Mouse (Mus musculus) heart, embryonic 10.5 days (tissue): ENCODE measurements at regions not wholly inside any gene's neighbourhood (a gene's known extent, or its start where the extent isn't known, plus 50 kb on each side); places are given as distances from the start of the nearest gene placed in this dataset.
A peak's percentile ranks its signal among the peaks of the same experiment; 100 is the strongest.

Experiments
- DNase-seq: peaks from one replicate; pipeline ENCODE4 v3.0.0-alpha.2; 2017; ENCODE audit warnings: low spot score
- H3K27ac ChIP-seq: fragments of 300-500 bp; sonication (generic); 2 replicates; pipeline ENCODE4 v1.5.1; 2016; ENCODE audit warnings: mild to moderate bottlenecking
- H3K27me3 ChIP-seq: fragments of 300-500 bp; sonication (generic); 2 replicates; pipeline ENCODE4 v1.6.1; 2016; ENCODE audit warnings: mild to moderate bottlenecking; ENCODE audit not compliant: poor library complexity, insufficient read depth, severe bottlenecking
- H3K36me3 ChIP-seq: fragments of 300-500 bp; sonication (generic); 2 replicates; pipeline ENCODE4 v1.6.1; 2016; ENCODE audit warnings: mild to moderate bottlenecking, moderate library complexity
- H3K4me1 ChIP-seq: fragments of 300-500 bp; sonication (generic); 2 replicates; pipeline ENCODE4 v1.6.1; 2016; ENCODE audit warnings: mild to moderate bottlenecking
- H3K4me3 ChIP-seq: fragments of 300-500 bp; sonication (generic); 2 replicates; pipeline ENCODE4 v1.5.1; 2016; ENCODE audit warnings: mild to moderate bottlenecking, moderate library complexity
- H3K9me3 ChIP-seq: fragments of 300-500 bp; sonication (generic); 2 replicates; pipeline ENCODE4 v1.6.1; 2016; ENCODE audit warnings: mild to moderate bottlenecking, moderate library complexity
- WGBS: fragments of 180-500 bp; shearing (Covaris S2); methylation state at CpG from one replicate; pipeline ENCODE4 v1.1.7; 2016; 5-methylcytosine and 5-hydroxymethylcytosine counted together

DNA sequence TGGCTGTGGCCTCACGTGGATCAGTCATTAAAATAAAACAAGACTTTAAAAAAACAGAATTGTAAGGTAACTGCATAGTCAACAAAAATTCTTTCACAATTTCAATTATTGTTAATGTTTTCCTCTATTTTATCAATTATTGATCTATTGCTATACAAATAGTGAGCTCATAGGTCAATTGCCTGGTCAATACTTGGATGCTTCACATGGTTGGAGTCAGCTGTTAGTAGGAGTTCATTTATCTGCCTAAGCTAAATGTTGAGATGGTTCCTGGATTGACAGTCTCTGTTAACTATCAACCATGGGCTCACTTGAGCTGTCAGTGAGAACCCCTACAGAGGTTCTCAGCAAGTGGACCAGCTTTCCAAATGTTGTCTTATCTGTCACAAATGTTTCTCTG, 955.7 kb downstream of the Fam19a2 start:
- 65% methylated on average over 1 of the region's 1 CpGs for WGBS

DNA sequence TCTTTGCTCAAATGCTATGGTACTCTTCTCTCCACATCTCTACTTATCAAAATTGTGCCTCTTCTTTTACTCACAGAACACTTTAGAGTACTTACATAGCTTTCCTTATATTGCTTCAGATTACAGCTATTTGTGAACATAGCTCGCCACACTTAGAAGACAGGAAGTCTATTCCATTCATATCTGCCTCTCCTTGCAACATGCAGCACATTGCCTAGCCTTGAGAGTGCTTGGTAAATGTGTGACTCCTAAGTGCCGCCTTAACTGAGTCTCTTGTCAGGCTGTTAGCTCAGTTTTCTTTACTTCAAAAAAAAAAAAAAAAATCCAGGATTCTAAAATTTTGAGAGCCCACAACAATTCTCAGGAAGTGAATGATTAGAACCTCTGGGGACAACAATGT, 958.3 kb downstream of the Fam19a2 start:
- Histone ChIP-seq H3K9me3 (no peaks in the 10 kb centered on the region), H3K4me1 (no peaks in the 10 kb centered on the region), H3K27ac (no peak overlapping the region), H3K4me3 (no peak overlapping the region), H3K27me3 (no peaks in the 10 kb centered on the region), H3K36me3 (no peaks in the 10 kb centered on the region)
- 50% methylated on average over 2 of the region's 2 CpGs for WGBS
- no peak for DNase-seq

More for the DNA sequence above, 955.7 kb downstream of the Fam19a2 start:
- Histone ChIP-seq H3K4me3 (no peak overlapping the region), H3K4me1 (no peaks in the 10 kb centered on the region), H3K27me3 (no peaks in the 10 kb centered on the region), H3K27ac (no peak overlapping the region), H3K9me3 (no peaks in the 10 kb centered on the region), H3K36me3 (no peaks in the 10 kb centered on the region)
- DNase-seq: no peak

DNA sequence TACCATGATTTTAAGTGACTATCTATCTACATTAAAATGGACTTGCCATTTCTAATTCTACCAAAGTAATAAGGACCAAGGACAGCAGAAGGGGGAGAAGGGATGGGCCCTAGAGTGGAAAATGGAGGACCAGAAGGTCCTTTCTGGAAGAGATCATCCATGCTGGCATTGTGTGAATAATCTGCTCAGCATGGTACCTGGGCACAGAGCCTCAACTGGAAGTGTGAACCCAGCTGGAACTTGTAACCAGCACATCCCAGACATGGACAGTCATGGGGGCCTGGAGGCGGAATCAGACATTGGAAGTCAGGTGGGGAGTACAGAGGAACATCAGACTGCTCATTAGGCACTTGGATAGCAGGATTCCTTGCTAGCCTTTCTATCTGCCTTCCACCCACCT, 963.3 kb downstream of the Fam19a2 start:
- Histone ChIP-seq H3K27ac (no peak overlapping the region), H3K4me1 (no peaks in the 10 kb centered on the region), H3K36me3 (no peaks in the 10 kb centered on the region), H3K4me3 (no peak overlapping the region), H3K27me3 (no peaks in the 10 kb centered on the region), H3K9me3 (no peaks in the 10 kb centered on the region)
- no peak for DNase-seq
- 89% methylated on average over 1 of the region's 1 CpGs for WGBS

DNA sequence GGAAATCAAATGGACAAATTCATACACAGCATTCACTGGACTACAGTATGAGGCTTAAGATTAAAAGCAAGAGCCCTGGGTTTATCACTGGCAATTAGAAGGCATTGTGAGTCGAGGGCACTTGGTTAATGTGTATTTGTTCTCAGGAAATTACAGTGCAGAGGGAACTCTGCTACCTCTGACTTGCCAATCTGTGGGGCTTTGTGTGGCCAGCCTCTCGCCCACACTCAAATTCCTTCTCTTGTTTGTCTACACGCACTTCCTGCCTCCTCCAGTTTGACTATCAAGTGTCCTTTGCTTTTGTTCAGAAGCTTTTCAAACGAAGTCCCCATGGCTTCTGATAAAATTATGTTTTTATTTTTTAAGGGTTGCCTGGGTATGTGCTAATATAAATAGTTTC, 985.6 kb downstream of the Fam19a2 start:
- Histone ChIP-seq H3K36me3 (no peaks in the 10 kb centered on the region), H3K9me3 (no peaks in the 10 kb centered on the region), H3K27ac (no peak overlapping the region), H3K4me1 (no peaks in the 10 kb centered on the region), H3K4me3 (no peak overlapping the region), H3K27me3 (no peaks in the 10 kb centered on the region)
- no peak for DNase-seq
- 37% methylated on average over 4 of the region's 4 CpGs for WGBS

DNA sequence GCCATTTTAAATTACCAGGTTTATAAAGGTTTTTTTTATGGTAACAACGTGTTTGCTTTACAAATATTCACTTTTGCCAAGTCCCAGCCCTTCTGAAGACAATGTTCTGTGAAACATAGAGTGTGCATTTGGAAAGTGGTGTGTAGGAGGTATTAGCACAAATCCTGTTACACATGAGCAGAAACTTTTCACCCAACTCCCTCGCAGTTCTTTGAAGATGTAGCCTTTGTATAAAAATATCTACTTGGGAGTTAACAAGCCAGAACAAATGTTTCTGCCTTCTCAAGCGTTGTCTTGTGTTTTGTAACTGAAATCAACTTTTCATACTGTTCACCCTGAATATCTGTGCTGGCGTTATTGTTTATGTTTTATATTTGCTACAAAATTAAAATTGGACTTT, 986.2 kb downstream of the Fam19a2 start:
- Histone ChIP-seq H3K27me3 (no peaks in the 10 kb centered on the region), H3K9me3 (no peaks in the 10 kb centered on the region), H3K36me3 (no peaks in the 10 kb centered on the region), H3K4me3 (no peak overlapping the region), H3K27ac (no peak overlapping the region), H3K4me1 (no peaks in the 10 kb centered on the region)
- DNase-seq: no peak
- WGBS: 70% methylated on average over 4 of the region's 4 CpGs

- H3K36me3 ChIP-seq: no peaks in the 10 kb centered on the region
- H3K27me3 ChIP-seq: no peaks in the 10 kb centered on the region
- no peak for DNase-seq
- no peaks in the 10 kb centered on the region for H3K9me3 ChIP-seq
- H3K27ac ChIP-seq: peak overlapping the region; percentile 44; the same call in 1 of the 2 replicates
- peak overlapping the region; percentile 36 for H3K4me3 ChIP-seq
- 58% methylated on average over 18 of the region's 18 CpGs for WGBS
- H3K4me1 ChIP-seq: no peaks in the 10 kb centered on the region
Measured at GRCm38 (mm10) chr10:124288301-124288995, 1024.7 kb downstream of the Fam19a2 start.

- DNase-seq: no peak
- H3K4me3 ChIP-seq: no peak overlapping the region
- H3K9me3 ChIP-seq: no peaks in the 10 kb centered on the region
- 82% methylated on average over 2 of the region's 2 CpGs for WGBS
- H3K27ac ChIP-seq: no peak overlapping the region
- no peaks in the 10 kb centered on the region for H3K4me1 ChIP-seq
- no peaks in the 10 kb centered on the region for H3K27me3 ChIP-seq
- H3K36me3 ChIP-seq: no peaks in the 10 kb centered on the region
Measured at GRCm38 (mm10) chr10:124297198-124297677, 1033.4 kb downstream of the Fam19a2 start.

DNA sequence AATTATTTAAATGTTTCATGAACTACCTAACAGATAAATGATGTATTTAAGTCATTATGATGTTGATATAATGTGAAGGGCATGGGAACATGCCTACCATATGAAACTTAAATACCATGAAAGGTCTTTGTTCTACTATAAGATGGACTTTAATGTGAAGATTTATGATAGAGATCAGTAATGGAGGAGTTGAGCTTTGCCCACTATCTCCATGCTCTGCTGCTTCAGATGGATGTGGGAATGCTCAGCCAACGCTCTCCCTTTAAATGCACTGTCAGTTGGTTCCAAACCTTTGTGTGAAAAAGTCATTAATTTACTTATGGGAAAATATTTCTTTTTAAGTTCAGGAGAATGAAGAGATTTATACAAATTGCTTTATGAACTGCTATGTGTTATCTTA, 1040.9 kb downstream of the Fam19a2 start:
- WGBS: 84% methylated on average over 1 of the region's 1 CpGs

DNA sequence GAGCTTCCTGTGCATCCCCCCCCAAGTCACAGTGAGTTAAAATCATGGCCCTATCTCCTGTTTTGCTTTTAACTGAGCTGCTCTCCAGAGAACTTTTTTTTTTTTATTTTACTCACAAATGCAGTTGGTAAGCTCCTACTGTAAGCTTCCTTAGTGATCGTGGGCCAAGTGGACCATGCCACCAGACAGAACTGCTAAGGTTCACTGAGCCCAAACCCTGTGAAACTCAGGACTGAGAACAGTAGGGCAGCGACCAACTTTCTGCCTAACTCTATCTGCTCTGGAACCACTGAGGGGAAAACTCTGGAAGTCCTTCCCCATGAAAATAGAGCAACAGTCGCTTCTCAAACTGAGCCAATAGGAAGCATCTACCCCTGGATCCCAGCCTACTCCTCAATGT, 1041.8 kb downstream of the Fam19a2 start:
- H3K4me3 ChIP-seq: no peak overlapping the region
- no peak for DNase-seq
- H3K27me3 ChIP-seq: no peaks in the 10 kb centered on the region
- no peaks in the 10 kb centered on the region for H3K4me1 ChIP-seq
- no peaks in the 10 kb centered on the region for H3K9me3 ChIP-seq
- no peak overlapping the region for H3K27ac ChIP-seq
- no peaks in the 10 kb centered on the region for H3K36me3 ChIP-seq
- 80% methylated on average over 3 of the region's 3 CpGs for WGBS

More for the DNA sequence above, 1040.9 kb downstream of the Fam19a2 start:
- no peak for DNase-seq
- no peaks in the 10 kb centered on the region for H3K27me3 ChIP-seq
- H3K9me3 ChIP-seq: no peaks in the 10 kb centered on the region
- H3K4me1 ChIP-seq: no peaks in the 10 kb centered on the region
- H3K27ac ChIP-seq: no peak overlapping the region
- H3K4me3 ChIP-seq: no peak overlapping the region
- H3K36me3 ChIP-seq: no peaks in the 10 kb centered on the region

DNA sequence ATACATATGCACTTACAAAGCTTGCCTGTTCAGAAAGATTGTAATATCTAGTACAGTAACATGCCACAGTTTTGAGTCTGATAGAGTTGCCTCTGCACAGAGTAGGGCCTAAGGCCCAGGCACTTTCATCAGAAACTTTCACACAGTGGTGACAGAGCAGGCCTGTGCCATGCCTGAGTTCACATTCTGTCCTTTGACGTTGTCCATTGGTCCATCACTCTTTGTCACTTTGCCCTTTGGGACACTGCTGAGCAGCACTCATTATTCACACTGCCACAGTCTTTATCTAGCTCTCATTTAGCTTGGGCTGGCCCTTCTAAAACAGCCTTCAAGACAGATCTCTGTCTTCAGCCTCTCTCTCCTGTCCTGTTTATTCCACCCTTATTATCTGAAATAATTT, 1055.0 kb downstream of the Fam19a2 start:
- 56% methylated on average over 1 of the region's 1 CpGs for WGBS
- Histone ChIP-seq H3K4me1 (no peaks in the 10 kb centered on the region), H3K27me3 (no peaks in the 10 kb centered on the region), H3K4me3 (no peak overlapping the region), H3K36me3 (no peaks in the 10 kb centered on the region), H3K27ac (no peak overlapping the region), H3K9me3 (no peaks in the 10 kb centered on the region)
- DNase-seq: no peak

GRCm38 (mm10) chr10:124320191-124321110, 1056.7 kb downstream of the Fam19a2 start:
- no peaks in the 10 kb centered on the region for H3K36me3 ChIP-seq
- H3K9me3 ChIP-seq: no peaks in the 10 kb centered on the region
- H3K4me1 ChIP-seq: no peaks in the 10 kb centered on the region
- H3K27ac ChIP-seq: no peak overlapping the region
- DNase-seq: no peak
- 76% methylated on average over 8 of the region's 8 CpGs for WGBS
- no peaks in the 10 kb centered on the region for H3K27me3 ChIP-seq
- no peak overlapping the region for H3K4me3 ChIP-seq

GRCm38 (mm10) chr10:124332491-124332890, 1056.8 kb downstream of the Slc16a7 start:
- no peaks in the 10 kb centered on the region for H3K27me3 ChIP-seq
- H3K4me3 ChIP-seq: no peak overlapping the region
- H3K4me1 ChIP-seq: no peaks in the 10 kb centered on the region
- no peaks in the 10 kb centered on the region for H3K9me3 ChIP-seq
- no peaks in the 10 kb centered on the region for H3K36me3 ChIP-seq
- DNase-seq: no peak
- no peak overlapping the region for H3K27ac ChIP-seq
- WGBS: 73% methylated on average over 1 of the region's 1 CpGs

DNA sequence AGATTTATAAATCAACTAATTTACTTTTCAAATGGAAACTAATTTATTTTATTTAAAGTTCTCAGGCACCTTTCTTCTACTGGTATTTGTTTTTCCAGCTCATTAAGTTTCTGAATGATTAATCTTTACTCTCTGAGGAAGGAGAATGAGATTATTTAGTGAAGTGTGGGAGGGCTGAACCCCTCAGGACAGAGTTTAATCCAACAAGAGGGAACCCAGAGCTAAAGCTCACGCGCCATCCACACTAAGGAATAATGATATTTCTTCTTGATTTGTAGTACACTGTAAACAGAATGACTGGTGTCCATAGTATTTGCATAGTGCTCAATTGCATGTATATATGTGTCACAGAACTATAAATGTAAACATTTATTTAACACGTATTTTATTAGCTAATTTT, 1050.3 kb downstream of the Slc16a7 start:
- no peak overlapping the region for H3K27ac ChIP-seq
- no peaks in the 10 kb centered on the region for H3K36me3 ChIP-seq
- no peaks in the 10 kb centered on the region for H3K9me3 ChIP-seq
- no peaks in the 10 kb centered on the region for H3K27me3 ChIP-seq
- no peaks in the 10 kb centered on the region for H3K4me1 ChIP-seq
- DNase-seq: no peak
- no peak overlapping the region for H3K4me3 ChIP-seq
- 86% methylated on average over 3 of the region's 3 CpGs for WGBS
